Mouse (Mus musculus): Measurements from ENCODE around the gene Osbp2.

DNA sequence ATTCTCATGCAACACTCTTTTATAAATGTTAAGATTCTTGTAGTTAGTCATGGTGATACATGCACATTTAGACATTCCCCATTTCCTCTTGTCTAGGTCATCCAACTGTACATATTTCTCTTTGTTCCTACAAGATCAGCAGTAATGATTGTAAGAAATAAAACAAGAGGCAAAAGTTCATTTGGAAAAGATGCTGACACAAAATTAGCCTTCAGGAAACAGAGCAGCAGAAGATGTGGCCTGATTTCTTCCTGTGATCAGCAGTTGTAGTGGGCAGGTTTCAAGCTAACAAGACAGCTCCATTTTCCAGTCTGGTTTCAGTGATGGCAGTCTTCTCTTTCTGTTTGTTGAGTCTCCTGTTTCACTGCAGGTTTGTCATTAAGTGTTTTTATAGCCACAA, 47.8 kb downstream of the Osbp2 start:
- TF ChIP-seq POLR2A (IDR thresholded peaks at IDR 0.05; ENCODE audit: insufficient read length, low read depth), result no peak
- TF ChIP-seq E2F4 (IDR thresholded peaks at IDR 0.05; ENCODE audit: insufficient read depth), result no peak
- TF ChIP-seq MAX (IDR thresholded peaks at IDR 0.05; ENCODE audit: low read depth), result no peak
- no peak for TF ChIP-seq SRF (IDR thresholded peaks at IDR 0.05; ENCODE audit: control insufficient read depth, insufficient read length, low read depth)
- no peak for TF ChIP-seq TCF12 (IDR thresholded peaks at IDR 0.05; ENCODE audit: insufficient read depth, poor library complexity, severe bottlenecking)
- no peak for TF ChIP-seq MYOD1 (IDR thresholded peaks at IDR 0.05; ENCODE audit: control insufficient read depth in 1 of 3, insufficient read length in 2 of 3, low read depth in 2 of 3)
- TF ChIP-seq MYOG (IDR thresholded peaks at IDR 0.05; ENCODE audit: control insufficient read depth in 1 of 3, insufficient read depth in 1 of 3, insufficient read length in 2 of 3, low read depth in 2 of 3), result no peak
- TF ChIP-seq USF1 (IDR thresholded peaks at IDR 0.05; ENCODE audit: low read depth), result no peak
- no peak for TF ChIP-seq POLR2AphosphoS2 (IDR thresholded peaks at IDR 0.05; ENCODE audit: insufficient read length, low read depth)
- no peak for TF ChIP-seq CEBPB (IDR thresholded peaks at IDR 0.05; ENCODE audit: insufficient read depth, poor library complexity, severe bottlenecking)
- TF ChIP-seq REST (IDR thresholded peaks at IDR 0.05; ENCODE audit: insufficient read depth, insufficient read length), result no peak
